Mouse (Mus musculus): ENCODE results near the gene Mkrn2. TPM values are rescaled to one million over a fixed set of nuclear protein-coding genes. Genes with fewer than 3 reads are reported as not detected.

The Mkrn2 gene
- 9.6 TPM for polyA plus RNA-seq (2015; fragmentation: Illumina TruSeq; extraction: RNeasy Lipid Tissue Mini Kit (QIAGEN cat#74804); ENCODE audit: insufficient read depth, low replicate concordance)

DNA sequence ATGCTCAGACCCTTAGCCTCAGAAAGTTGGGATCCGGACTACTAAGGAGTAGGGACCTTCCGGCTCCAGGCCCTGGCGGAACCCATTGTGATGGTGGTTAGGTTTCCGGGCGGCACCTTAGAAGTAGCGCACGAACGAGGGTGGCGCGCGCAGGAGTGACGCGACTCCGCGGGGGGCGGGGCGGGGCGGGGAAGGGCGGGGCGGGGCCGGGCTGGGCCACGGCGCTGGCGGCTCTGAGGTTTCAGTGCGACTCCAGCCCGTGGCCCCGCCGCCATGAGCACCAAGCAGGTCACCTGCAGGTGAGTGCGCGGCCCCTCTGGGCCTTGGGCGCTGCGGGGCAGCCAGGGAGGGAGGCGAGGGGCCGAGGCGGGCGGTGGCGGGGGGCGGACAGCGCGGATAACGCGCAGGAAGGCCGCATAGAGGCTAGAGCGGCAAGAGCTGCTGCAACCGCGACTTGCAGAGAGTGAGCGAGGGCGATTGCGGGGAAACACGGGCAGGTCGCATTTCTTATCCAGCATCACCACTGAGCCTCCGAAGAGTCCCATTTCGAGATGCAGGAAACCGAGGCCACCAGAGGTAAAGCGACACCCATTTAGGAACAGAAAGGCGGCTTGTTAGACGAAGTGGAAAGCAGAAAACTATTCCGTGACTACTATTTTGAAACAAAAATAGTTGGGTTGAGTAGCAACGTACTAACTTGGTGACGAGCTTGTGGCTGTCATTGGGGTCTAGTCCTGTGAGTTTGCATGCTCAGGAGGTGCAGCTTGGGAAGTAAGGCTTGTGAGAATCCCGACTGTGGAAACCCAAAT lies at the start of gene Mkrn2:
Mkrn2 (plus strand) TSS at position 188 of the 809 bp plus-strand sequence.

GRCm38 (mm10) chr6:115592458-115592857 lies 9.2 kb upstream of the Mkrn2 start, which contains the start of gene Mkrn2os:
Mkrn2os (minus strand) TSS chr6:115592576.

Other genes with a start within 250 kb of the Mkrn2 start
- 12.5 TPM for gene Pparg, start 241.0 kb upstream of the Mkrn2 start, polyA plus RNA-seq (2015; fragmentation: Illumina TruSeq; extraction: RNeasy Lipid Tissue Mini Kit (QIAGEN cat#74804); ENCODE audit: insufficient read depth, low replicate concordance)
- gene Tsen2, start 57.2 kb upstream of the Mkrn2 start, polyA plus RNA-seq (2015; fragmentation: Illumina TruSeq; extraction: RNeasy Lipid Tissue Mini Kit (QIAGEN cat#74804); ENCODE audit: insufficient read depth, low replicate concordance): 6.9 TPM
- not detected for gene Mkrn2os, start 9.3 kb upstream of the Mkrn2 start, polyA plus RNA-seq (2015; fragmentation: Illumina TruSeq; extraction: RNeasy Lipid Tissue Mini Kit (QIAGEN cat#74804); ENCODE audit: insufficient read depth, low replicate concordance)
- 115 TPM for gene Raf1, start 74.7 kb downstream of the Mkrn2 start, polyA plus RNA-seq (2015; fragmentation: Illumina TruSeq; extraction: RNeasy Lipid Tissue Mini Kit (QIAGEN cat#74804); ENCODE audit: insufficient read depth, low replicate concordance)
- 1.6 TPM for gene Tmem40, start 160.5 kb downstream of the Mkrn2 start, polyA plus RNA-seq (2015; fragmentation: Illumina TruSeq; extraction: RNeasy Lipid Tissue Mini Kit (QIAGEN cat#74804); ENCODE audit: insufficient read depth, low replicate concordance)
- 1.6 TPM for gene Cand2, start 172.6 kb downstream of the Mkrn2 start, polyA plus RNA-seq (2015; fragmentation: Illumina TruSeq; extraction: RNeasy Lipid Tissue Mini Kit (QIAGEN cat#74804); ENCODE audit: insufficient read depth, low replicate concordance)
- gene Rpl32, start 206.8 kb downstream of the Mkrn2 start, polyA plus RNA-seq (2015; fragmentation: Illumina TruSeq; extraction: RNeasy Lipid Tissue Mini Kit (QIAGEN cat#74804); ENCODE audit: insufficient read depth, low replicate concordance): 3,546 TPM
- gene Efcab12, start 236.5 kb downstream of the Mkrn2 start, polyA plus RNA-seq (2015; fragmentation: Illumina TruSeq; extraction: RNeasy Lipid Tissue Mini Kit (QIAGEN cat#74804); ENCODE audit: insufficient read depth, low replicate concordance): not detected

Measured in spleen, adult 10 weeks (tissue).